Mouse (Mus musculus) heart, embryonic 10.5 days (tissue): ENCODE results near the gene Cdh18. TPM values are rescaled to one million over a fixed set of nuclear protein-coding genes. Genes with fewer than 3 reads are reported as not detected.
"Not testable (repeated sequence)": the region's sequence is repeated elsewhere in the genome, so short reads cannot be mapped to it uniquely, and the experiment has no call there.

Source experiments
- DNase-seq: peaks from one replicate; pipeline ENCODE4 v3.0.0-alpha.2; 2017; ENCODE audit warnings: low spot score
- H3K27ac ChIP-seq: fragments of 300-500 bp; sonication (generic); 2 replicates; pipeline ENCODE4 v1.5.1; 2016; ENCODE audit warnings: mild to moderate bottlenecking
- H3K27me3 ChIP-seq: fragments of 300-500 bp; sonication (generic); 2 replicates; pipeline ENCODE4 v1.6.1; 2016; ENCODE audit warnings: mild to moderate bottlenecking; ENCODE audit not compliant: poor library complexity, insufficient read depth, severe bottlenecking
- H3K36me3 ChIP-seq: fragments of 300-500 bp; sonication (generic); 2 replicates; pipeline ENCODE4 v1.6.1; 2016; ENCODE audit warnings: mild to moderate bottlenecking, moderate library complexity
- H3K4me1 ChIP-seq: fragments of 300-500 bp; sonication (generic); 2 replicates; pipeline ENCODE4 v1.6.1; 2016; ENCODE audit warnings: mild to moderate bottlenecking
- H3K4me3 ChIP-seq: fragments of 300-500 bp; sonication (generic); 2 replicates; pipeline ENCODE4 v1.5.1; 2016; ENCODE audit warnings: mild to moderate bottlenecking, moderate library complexity
- H3K9me3 ChIP-seq: fragments of 300-500 bp; sonication (generic); 2 replicates; pipeline ENCODE4 v1.6.1; 2016; ENCODE audit warnings: mild to moderate bottlenecking, moderate library complexity
- WGBS: fragments of 180-500 bp; shearing (Covaris S2); methylation state at CpG from one replicate; pipeline ENCODE4 v1.1.7; 2016; 5-methylcytosine and 5-hydroxymethylcytosine counted together
- polyA plus RNA-seq: library from polyadenylated mRNA; unstranded; fragments of >200 nt; fragmentation: Nextera tagmentation; extraction: Ambion mirVana; gene quantifications from 2 replicates; pipeline ENCODE4 v1.2.1, GENCODE M21; 2016

Gene Cdh18
- polyA plus RNA-seq: 0.10 and 0.16 TPM in 2 replicates

DNA sequence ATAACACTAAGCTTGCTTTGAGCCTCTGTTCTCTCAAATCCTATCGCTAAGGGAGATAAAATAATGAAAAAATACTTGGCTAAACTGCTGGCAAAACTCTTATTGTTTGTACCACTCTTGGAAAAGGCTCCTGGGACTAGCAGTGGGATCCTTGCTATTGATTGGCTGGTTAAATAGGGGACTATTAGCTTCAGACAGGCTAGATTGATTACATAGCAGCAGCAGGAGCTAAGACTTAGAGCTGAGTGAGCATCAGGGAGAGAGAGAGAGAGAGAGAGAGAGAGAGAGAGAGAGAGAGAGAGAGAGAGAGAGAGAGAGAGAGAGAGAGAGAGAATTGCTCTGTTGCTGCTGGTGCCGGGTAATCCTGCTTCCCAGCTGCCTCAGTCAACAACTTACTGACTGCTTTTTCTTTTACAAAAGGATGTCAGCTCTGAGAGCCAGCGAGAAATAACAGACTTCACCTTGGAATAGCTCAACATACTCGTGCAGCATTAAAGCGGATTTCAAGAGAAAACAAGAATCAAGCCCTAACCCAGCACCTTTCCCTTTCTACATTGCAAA is at the start of gene Cdh18:
TSS of gene Cdh18 (plus strand) at position 312 of the 561 bp plus-strand sequence.
- WGBS: 61% methylated on average over 5 of the region's 5 CpGs

DNA sequence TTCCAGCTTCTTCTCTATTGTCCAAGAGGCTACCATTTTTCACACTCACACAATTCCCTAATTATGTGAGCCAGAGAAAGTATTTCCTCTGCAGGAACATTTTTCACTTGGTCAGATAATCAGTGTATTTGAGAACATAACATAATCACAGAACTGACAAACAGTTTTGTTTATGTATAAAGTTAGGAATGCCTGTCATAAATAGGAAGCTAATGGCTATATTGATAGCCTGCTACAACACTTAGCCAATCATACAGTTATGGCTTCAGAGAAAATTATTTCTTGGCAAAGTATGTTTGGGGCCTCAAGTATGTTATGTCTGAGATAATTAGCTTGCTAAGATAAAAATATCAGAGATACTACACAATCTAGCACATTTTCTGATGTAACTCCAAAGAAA is 37.6 kb upstream of the Cdh18 start:
- Histone ChIP-seq H3K4me1 (no peaks in the 10 kb centered on the region), H3K27me3 (no peaks in the 10 kb centered on the region), H3K27ac (no peak overlapping the region), H3K4me3 (no peak overlapping the region), H3K9me3 (no peaks in the 10 kb centered on the region), H3K36me3 (no peaks in the 10 kb centered on the region)
- DNase-seq: no peak

More for the DNA sequence above, at the start of gene Cdh18:
- Histone ChIP-seq H3K4me1 (no peaks in the 10 kb centered on the region), H3K36me3 (no peaks in the 10 kb centered on the region), H3K27me3 (no peaks in the 10 kb centered on the region), H3K27ac (no peak within 1 kb of the TSS), H3K9me3 (no peaks in the 10 kb centered on the region), H3K4me3 (no peak within 1 kb of the TSS)
- no peak for DNase-seq

GRCm38 (mm10) chr15:22535828-22536227 is 13.0 kb upstream of the Cdh18 start:
- H3K27me3 ChIP-seq: no peaks in the 10 kb centered on the region
- no peaks in the 10 kb centered on the region for H3K9me3 ChIP-seq
- no peak for DNase-seq
- H3K4me3 ChIP-seq: no peak overlapping the region
- no peaks in the 10 kb centered on the region for H3K4me1 ChIP-seq
- 61% methylated on average over 2 of the region's 2 CpGs for WGBS
- H3K36me3 ChIP-seq: no peaks in the 10 kb centered on the region
- no peak overlapping the region for H3K27ac ChIP-seq

DNA sequence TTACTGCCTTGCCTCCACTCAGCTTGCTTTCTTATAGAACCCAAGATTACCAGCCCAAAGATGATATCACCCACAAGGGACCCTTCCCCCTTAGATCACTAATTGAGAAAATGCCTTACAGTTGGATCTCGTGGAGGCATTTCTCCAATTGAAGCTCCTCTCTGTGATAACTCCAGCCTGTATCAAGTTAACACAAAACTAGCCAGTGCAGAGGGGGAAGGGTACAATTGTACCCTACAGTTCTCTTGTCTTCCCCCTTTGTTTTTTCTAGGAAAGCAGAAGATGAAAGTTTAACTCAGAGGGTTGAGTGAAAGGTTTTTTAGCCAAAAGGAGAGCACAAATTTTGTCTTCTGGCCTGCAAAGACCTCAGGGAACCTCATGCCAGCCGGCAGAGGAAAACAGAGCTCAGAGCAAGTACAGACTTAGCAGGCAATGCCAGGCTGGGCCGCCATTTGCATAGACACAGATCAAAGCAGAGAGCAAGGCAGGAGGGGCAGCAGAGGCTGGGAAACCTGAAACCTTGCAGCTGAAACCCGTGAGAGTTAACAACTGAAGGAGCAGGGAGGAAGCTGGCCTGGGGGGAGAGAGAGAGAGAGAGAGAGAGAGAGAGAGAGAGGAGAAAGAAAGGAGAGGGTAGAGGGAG is 29.3 kb downstream of the Cdh18 start:
- H3K9me3 ChIP-seq: no peaks in the 10 kb centered on the region
- H3K4me3 ChIP-seq: no peak overlapping the region
- 9% methylated on average over 4 of the region's 4 CpGs for WGBS
- no peaks in the 10 kb centered on the region for H3K27me3 ChIP-seq
- DNase-seq: no peak
- H3K27ac ChIP-seq: no peak overlapping the region
- H3K4me1 ChIP-seq: no peaks in the 10 kb centered on the region
- no peaks in the 10 kb centered on the region for H3K36me3 ChIP-seq

GRCm38 (mm10) chr15:22578617-22578990 is 29.8 kb downstream of the Cdh18 start:
- Histone ChIP-seq H3K9me3 (no peaks in the 10 kb centered on the region), H3K36me3 (no peaks in the 10 kb centered on the region), H3K4me1 (no peaks in the 10 kb centered on the region), H3K27ac (no peak overlapping the region), H3K4me3 (no peak overlapping the region), H3K27me3 (no peaks in the 10 kb centered on the region)
- WGBS: 45% methylated on average over 3 of the region's 3 CpGs
- DNase-seq: no peak

GRCm38 (mm10) chr15:22584667-22585066 is 35.8 kb downstream of the Cdh18 start:
- H3K4me1 ChIP-seq: no peaks in the 10 kb centered on the region
- DNase-seq: no peak
- H3K9me3 ChIP-seq: no peaks in the 10 kb centered on the region
- no peak overlapping the region for H3K4me3 ChIP-seq
- no peaks in the 10 kb centered on the region for H3K27me3 ChIP-seq
- H3K36me3 ChIP-seq: no peaks in the 10 kb centered on the region
- WGBS: 94% methylated on average over 1 of the region's 1 CpGs
- H3K27ac ChIP-seq: no peak overlapping the region

DNA sequence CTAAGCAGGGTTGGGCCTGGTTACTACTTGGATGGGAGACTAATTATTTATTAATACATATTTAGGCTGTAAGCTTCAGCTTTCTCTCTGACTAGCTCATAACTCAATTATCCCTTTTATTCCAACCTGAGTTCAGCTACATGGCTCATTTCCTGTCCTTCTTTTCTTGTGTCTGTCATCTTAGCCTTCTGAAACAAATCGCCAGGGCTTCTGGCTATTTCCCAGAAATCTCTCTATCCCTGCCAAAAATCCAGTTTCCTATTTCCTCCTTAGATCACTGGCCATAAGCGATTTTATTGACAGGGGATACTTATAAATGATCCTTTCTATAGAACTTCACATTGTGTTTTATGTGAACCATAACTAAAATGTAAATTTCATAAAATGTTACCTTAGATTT is 167.6 kb downstream of the Cdh18 start:
- 75% methylated on average over 2 of the region's 2 CpGs for WGBS
- DNase-seq: no peak

DNA sequence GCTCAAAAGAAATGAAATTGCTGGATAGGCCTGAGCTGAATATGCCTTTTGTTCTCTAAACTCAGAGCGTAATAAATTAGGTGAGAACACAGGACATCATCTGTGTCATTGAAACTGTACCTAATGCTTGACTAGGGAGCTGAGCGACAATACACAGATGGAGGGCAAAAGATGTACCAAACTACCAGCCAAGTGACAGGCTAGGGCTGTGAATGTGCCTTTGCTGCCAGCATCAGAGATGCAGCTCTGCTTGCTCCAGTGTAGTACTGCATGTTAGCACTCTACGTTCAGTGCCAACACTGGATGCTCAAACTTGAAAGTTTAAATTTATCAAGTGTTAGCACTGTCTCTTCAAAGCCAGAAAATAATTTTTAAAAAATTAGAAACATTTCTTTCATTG is 168.9 kb downstream of the Cdh18 start:
- Histone ChIP-seq H3K9me3 (no peaks in the 10 kb centered on the region), H3K27me3 (no peaks in the 10 kb centered on the region), H3K4me1 (no peaks in the 10 kb centered on the region), H3K27ac (no peak overlapping the region), H3K36me3 (no peaks in the 10 kb centered on the region), H3K4me3 (no peak overlapping the region)
- no peak for DNase-seq
- WGBS: 88% methylated on average over 3 of the region's 3 CpGs

More for the DNA sequence above, 167.6 kb downstream of the Cdh18 start:
- Histone ChIP-seq H3K4me1 (no peaks in the 10 kb centered on the region), H3K27ac (no peak overlapping the region), H3K36me3 (no peaks in the 10 kb centered on the region), H3K9me3 (no peaks in the 10 kb centered on the region), H3K27me3 (no peaks in the 10 kb centered on the region), H3K4me3 (no peak overlapping the region)

- no peaks in the 10 kb centered on the region for H3K36me3 ChIP-seq
These were observed 177.8 kb downstream of the Cdh18 start for GRCm38 (mm10) chr15:22726574-22726973.

DNA sequence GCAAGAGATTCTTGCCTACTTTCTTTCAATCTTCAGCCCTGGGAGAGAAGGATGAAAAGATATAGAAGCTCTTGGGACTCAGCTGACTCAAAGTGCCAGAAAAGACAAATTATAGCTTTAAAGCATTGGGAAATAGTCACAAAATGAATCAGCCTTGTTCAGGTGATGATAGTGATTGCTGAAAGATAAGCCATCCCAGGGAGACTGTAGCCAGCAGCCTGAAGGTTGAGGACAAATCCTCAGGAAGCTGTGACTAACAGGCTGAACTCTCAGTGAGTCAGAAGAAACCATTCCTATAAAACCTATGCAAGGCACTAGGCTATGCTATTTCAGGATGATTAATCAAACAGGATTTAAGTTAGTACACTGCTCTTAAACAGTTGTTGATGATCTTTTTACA is 184.2 kb downstream of the Cdh18 start:
- H3K27me3 ChIP-seq: no peaks in the 10 kb centered on the region
- H3K4me3 ChIP-seq: no peak overlapping the region
- no peaks in the 10 kb centered on the region for H3K9me3 ChIP-seq
- no peak for DNase-seq
- H3K27ac ChIP-seq: no peak overlapping the region
- no peaks in the 10 kb centered on the region for H3K4me1 ChIP-seq
- no peaks in the 10 kb centered on the region for H3K36me3 ChIP-seq

More at GRCm38 (mm10) chr15:22726574-22726973, 177.8 kb downstream of the Cdh18 start:
- Histone ChIP-seq H3K27me3 (no peaks in the 10 kb centered on the region), H3K4me3 (no peak overlapping the region), H3K9me3 (no peaks in the 10 kb centered on the region; the same call in 1 of the 2 replicates), H3K4me1 (no peaks in the 10 kb centered on the region), H3K27ac (no peak overlapping the region)
- WGBS: 49% methylated on average over 1 of the region's 1 CpGs
- no peak for DNase-seq

DNA sequence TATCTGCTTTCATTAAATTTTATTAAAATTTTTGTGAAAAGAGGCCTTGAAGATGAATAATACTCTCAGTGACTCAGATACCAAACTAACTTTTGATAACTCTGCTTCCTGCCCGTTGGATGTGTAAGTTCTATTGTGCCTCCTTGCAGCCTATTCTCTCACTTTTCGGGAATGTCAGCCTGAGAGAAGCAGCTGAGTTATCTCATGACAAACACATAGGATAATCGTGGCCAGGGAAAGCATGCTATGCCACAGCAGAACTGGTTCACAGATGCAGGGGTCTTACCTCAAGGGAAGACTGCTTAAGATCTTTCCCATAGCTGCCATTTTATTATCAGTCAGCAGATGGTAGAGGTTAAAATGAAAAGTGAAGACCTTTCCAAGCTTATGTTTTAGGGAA is 187.3 kb downstream of the Cdh18 start:
- no peaks in the 10 kb centered on the region for H3K9me3 ChIP-seq

GRCm38 (mm10) chr15:22761257-22761656 is 212.4 kb downstream of the Cdh18 start:
- H3K27me3 ChIP-seq, H3K4me1 ChIP-seq, H3K27ac ChIP-seq, H3K36me3 ChIP-seq, H3K4me3 ChIP-seq, H3K9me3 ChIP-seq, DNase-seq: not testable (repeated sequence)

More for the DNA sequence above, 187.3 kb downstream of the Cdh18 start:
- Histone ChIP-seq H3K4me1 (no peaks in the 10 kb centered on the region), H3K36me3 (no peaks in the 10 kb centered on the region), H3K27ac (no peak overlapping the region), H3K4me3 (no peak overlapping the region), H3K27me3 (no peaks in the 10 kb centered on the region)
- no peak for DNase-seq
- WGBS: 60% methylated on average over 3 of the region's 3 CpGs

DNA sequence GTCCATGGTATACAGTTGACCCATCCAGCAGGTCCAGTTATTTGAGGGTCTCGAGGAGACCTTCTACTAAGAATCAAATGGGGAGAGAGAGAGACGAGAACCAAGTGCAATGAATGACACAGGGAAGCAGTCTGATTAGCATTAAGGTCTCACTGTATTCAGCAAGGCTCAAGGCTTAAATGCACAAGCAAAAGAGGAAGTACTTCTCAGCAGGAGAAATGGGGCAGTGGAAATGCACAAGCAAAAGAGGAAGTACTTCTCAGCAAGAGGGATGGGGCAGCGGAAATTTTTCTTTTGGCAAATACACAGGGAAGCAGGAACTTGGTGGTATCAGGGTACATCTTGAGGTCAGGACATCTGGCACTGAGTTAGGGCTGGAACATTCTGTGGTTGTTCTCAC is 217.8 kb downstream of the Cdh18 start:
- not testable (repeated sequence) for DNase-seq, H3K9me3 ChIP-seq, H3K4me3 ChIP-seq, H3K27ac ChIP-seq, H3K27me3 ChIP-seq, H3K36me3 ChIP-seq, H3K4me1 ChIP-seq
- WGBS: 84% methylated on average over 3 of the region's 3 CpGs

DNA sequence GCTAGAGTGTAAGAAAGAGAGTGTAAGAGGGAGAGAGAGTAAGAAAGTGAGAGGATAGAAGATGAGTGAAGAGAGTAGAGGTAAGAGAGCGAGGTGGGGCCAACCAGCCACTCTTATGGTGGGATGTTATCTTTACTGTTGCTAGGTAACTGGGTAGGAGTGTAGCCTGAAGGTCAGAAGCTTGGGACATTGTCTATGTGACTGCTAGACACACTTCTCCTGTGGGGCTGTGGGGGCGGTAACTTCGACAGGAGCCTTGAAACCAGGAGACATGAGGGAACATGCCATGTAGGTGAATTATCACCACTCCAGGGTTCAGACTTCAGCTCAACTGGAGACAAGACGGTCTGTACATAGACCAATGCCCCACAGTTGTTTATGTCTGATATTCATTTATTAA is 227.5 kb downstream of the Cdh18 start:
- no peak overlapping the region for H3K27ac ChIP-seq
- H3K4me3 ChIP-seq: no peak overlapping the region
- H3K27me3 ChIP-seq: no peaks in the 10 kb centered on the region
- 83% methylated on average over 4 of the region's 4 CpGs for WGBS
- H3K9me3 ChIP-seq: no peaks in the 10 kb centered on the region
- no peak for DNase-seq
- no peaks in the 10 kb centered on the region for H3K36me3 ChIP-seq
- no peaks in the 10 kb centered on the region for H3K4me1 ChIP-seq
